Mouse (Mus musculus): ENCODE data around the gene Pomgnt1.

The Pomgnt1 gene

GRCm38 (mm10) chr4:116174466-116175116 is 51.0 kb downstream of the Pomgnt1 start:
- DNase-seq: peak; percentile 64

- DNase-seq: no peak
Observed at GRCm38 (mm10) chr4:116175136-116175535, 51.5 kb downstream of the Pomgnt1 start.

GRCm38 (mm10) chr4:116175711-116176542 is 52.3 kb downstream of the Pomgnt1 start:
- DNase-seq: no peak

GRCm38 (mm10) chr4:116176543-116176988 is 52.9 kb downstream of the Pomgnt1 start:
- DNase-seq: peak; percentile 83

- peak; percentile 81 for DNase-seq
Observed at GRCm38 (mm10) chr4:116177140-116177539, 53.5 kb downstream of the Pomgnt1 start.

- no peak for DNase-seq
Observed at GRCm38 (mm10) chr4:116182079-116182478, 58.4 kb downstream of the Pomgnt1 start.

GRCm38 (mm10) chr4:116182745-116183144 is 59.1 kb downstream of the Pomgnt1 start:
- DNase-seq: peak; percentile 51

- no peak for DNase-seq
Observed at GRCm38 (mm10) chr4:116185083-116185482, 61.4 kb downstream of the Pomgnt1 start.

GRCm38 (mm10) chr4:116192286-116192835 is 68.7 kb downstream of the Pomgnt1 start:
- DNase-seq: no peak

- DNase-seq: no peak
Observed at GRCm38 (mm10) chr4:116193583-116194383, 70.1 kb downstream of the Pomgnt1 start.

GRCm38 (mm10) chr4:116198422-116198821 is 74.8 kb downstream of the Pomgnt1 start:
- no peak for DNase-seq

GRCm38 (mm10) chr4:116204422-116204821 is 80.8 kb downstream of the Pomgnt1 start:
- DNase-seq: no peak

GRCm38 (mm10) chr4:116206531-116206930 is 82.9 kb downstream of the Pomgnt1 start:
- DNase-seq: no peak

- no peak for DNase-seq
Observed at GRCm38 (mm10) chr4:116208891-116209290, 85.3 kb downstream of the Pomgnt1 start.
